Mouse (Mus musculus) heart, postnatal 0 days (tissue): ENCODE results near the gene Tnfsf4.

Source experiments
- CTCF ChIP-seq: IDR thresholded peaks from 2 replicates; pipeline ENCODE4 v1.5.1; 2016; ENCODE audit warnings: antibody characterized with exemption, control low read depth, low read depth
- EP300 ChIP-seq: IDR thresholded peaks from 2 replicates; pipeline ENCODE4 v1.6.1; 2016; ENCODE audit warnings: antibody characterized with exemption, low read depth

DNA sequence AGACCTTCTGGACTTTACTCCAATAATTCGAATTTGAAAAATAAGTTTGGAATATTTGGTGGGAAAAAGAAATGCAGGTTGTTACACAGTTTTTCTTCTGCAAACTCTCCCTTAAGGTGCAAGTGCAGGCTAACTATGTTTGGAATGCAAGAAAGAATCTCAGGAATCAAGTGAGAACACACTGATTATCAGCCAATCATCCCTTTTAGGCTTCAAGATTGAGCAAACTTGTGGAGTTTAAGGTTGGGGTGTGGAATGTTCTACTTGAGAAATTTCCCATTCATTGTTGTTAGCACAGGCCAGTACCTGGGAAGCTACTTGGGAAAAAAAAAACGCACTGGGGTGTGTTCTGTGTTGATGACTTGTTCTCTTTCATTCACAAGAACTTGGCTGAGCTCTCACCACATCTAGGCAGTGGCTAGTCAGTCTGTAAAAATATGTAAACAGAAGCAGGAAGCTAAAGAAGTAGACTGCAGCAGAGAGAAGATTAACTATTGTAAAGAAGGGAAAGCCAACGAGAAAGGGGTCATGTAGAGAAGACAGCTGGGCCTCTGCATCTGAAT, 56.6 kb downstream of the Tnfsf4 start:
- TF ChIP-seq CTCF (no peak), EP300 (no peak)
